Mouse (Mus musculus): ENCODE measurements at regions not wholly inside any gene's neighbourhood (a gene's known extent, or its start where the extent isn't known, plus 50 kb on each side); places are given as distances from the start of the nearest gene placed in this dataset.

DNA sequence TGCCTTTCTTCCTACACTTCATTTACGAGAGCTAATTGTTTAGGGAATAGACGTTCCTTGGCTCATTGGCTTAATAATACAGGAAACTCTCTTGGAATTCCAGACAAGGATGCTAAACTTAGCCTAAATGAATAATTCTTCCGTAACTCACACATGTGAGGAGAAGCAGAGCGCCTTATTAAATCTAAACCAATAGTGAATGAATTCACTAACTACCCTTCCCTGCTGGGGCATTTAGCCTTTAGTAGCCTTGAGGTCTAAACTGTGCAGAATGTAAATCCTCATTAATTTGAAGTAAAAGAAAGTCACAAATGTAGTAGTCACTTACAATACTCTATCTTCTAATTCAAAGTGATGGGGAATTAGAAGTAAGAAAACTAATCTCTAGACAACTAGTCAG is 301.4 kb downstream of the Kctd8 start:
- Histone ChIP-seq H3K4me3 (ENCODE audit: low read length) (no peak overlapping the region), H3K4me1 (ENCODE audit: insufficient read depth, low read length) (no peaks in the 10 kb centered on the region), H3K4me2 (ENCODE audit: low read depth, low read length) (no peak overlapping the region), H3K9me3 (ENCODE audit: low read length) (no peaks in the 10 kb centered on the region), H3K9ac (replicated peaks; ENCODE audit: low read length) (no peak overlapping the region), H3K27ac (no peak overlapping the region), H3K27me3 (ENCODE audit: insufficient read depth, low read length) (no peaks in the 10 kb centered on the region), H3K36me3 (ENCODE audit: insufficient read depth, low read length) (no peaks in the 10 kb centered on the region)
- WGBS: 59% methylated on average over 4 of the region's 4 CpGs
- no peak for TF ChIP-seq CTCF (IDR thresholded peaks at IDR 0.05; ENCODE audit: low read depth)
- DNase-seq (ENCODE audit: low spot score): peak; percentile 5
- ATAC-seq: no peak

DNA sequence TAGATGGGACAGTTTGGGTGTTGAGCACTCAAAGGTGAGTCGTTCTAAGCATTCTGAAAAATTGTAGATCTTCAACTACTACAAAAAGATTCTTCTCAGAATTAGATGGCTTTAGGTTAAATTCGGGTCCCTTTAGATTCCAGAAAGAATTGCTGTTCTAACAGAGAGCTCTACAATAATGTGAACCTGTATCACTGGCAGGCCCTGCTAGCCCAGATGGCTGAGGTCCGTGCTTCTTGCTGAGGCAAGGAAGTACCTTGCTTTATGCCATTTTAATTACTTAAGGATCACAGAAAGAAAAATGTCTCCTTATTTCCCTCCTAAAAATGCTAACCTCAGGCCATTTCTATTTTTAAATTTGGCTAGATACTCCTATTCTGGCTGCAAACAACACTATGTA is 322.1 kb downstream of the Kctd8 start:
- no peak for TF ChIP-seq CTCF (IDR thresholded peaks at IDR 0.05; ENCODE audit: low read depth)
- Histone ChIP-seq H3K27ac (no peak overlapping the region), H3K9me3 (ENCODE audit: low read length) (no peaks in the 10 kb centered on the region), H3K9ac (replicated peaks; ENCODE audit: low read length) (no peak overlapping the region), H3K27me3 (ENCODE audit: insufficient read depth, low read length) (no peaks in the 10 kb centered on the region), H3K4me3 (ENCODE audit: low read length) (no peak overlapping the region), H3K4me2 (ENCODE audit: low read depth, low read length) (no peak overlapping the region), H3K4me1 (ENCODE audit: insufficient read depth, low read length) (no peaks in the 10 kb centered on the region), H3K36me3 (ENCODE audit: insufficient read depth, low read length) (no peaks in the 10 kb centered on the region)
- no peak for ATAC-seq
- DNase-seq (ENCODE audit: low spot score): no peak
- 92% methylated on average over 3 of the region's 3 CpGs for WGBS

DNA sequence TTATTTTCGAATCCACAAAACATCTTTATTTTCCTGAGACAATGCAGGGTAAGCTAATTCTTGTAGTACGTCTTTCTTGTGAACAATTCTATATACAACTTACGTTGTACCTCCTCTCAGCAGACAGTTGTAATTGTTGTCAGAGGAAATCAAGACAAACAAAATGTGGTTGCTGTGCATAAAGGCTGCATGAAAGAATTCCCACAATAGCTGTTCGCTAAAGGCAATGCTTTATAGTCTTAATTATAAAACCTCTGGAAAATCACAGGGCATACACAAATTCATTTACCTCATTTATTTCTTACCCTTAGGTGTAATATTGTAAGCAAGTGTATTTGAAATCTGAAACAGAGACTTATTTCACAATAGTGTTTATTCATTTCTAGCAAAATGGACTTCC is 355.3 kb downstream of the Kctd8 start:
- WGBS: 70% methylated on average over 4 of the region's 4 CpGs
- H3K9ac ChIP-seq (replicated peaks; ENCODE audit: low read length): no peak overlapping the region
- no peak for ATAC-seq

DNA sequence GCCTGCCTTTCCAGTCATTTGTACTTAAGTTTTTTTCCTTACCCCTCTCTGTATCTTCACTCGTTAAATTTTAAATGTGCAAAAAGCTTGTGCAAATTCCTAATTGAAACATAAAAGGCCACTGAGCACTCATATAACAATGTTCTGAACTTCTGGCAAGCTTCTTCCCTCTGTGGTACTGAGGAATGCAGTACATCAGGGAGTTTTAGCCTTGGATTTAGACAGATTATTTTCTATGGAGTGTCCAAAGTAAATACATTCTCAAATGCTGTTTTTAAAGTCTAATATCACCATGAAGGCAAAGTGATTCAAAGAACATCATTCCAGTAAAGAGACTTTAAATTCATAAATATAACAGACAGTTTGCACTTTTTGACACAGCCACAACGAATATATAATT is 386.8 kb downstream of the Kctd8 start:
- DNase-seq (ENCODE audit: low spot score): no peak
- Histone ChIP-seq H3K9me3 (ENCODE audit: low read length) (no peaks in the 10 kb centered on the region), H3K4me3 (ENCODE audit: low read length) (no peak overlapping the region), H3K36me3 (ENCODE audit: insufficient read depth, low read length) (no peaks in the 10 kb centered on the region), H3K27me3 (ENCODE audit: insufficient read depth, low read length) (no peaks in the 10 kb centered on the region), H3K9ac (replicated peaks; ENCODE audit: low read length) (no peak overlapping the region), H3K4me2 (ENCODE audit: low read depth, low read length) (no peak overlapping the region), H3K27ac (no peak overlapping the region), H3K4me1 (ENCODE audit: insufficient read depth, low read length) (no peaks in the 10 kb centered on the region)
- no peak for ATAC-seq
- WGBS: 77% methylated on average over 2 of the region's 2 CpGs
- TF ChIP-seq CTCF (IDR thresholded peaks at IDR 0.05; ENCODE audit: low read depth): no peak

More for the DNA sequence above, 355.3 kb downstream of the Kctd8 start:
- TF ChIP-seq CTCF (IDR thresholded peaks at IDR 0.05; ENCODE audit: low read depth): no peak
- no peaks in the 10 kb centered on the region for H3K36me3 ChIP-seq (ENCODE audit: insufficient read depth, low read length)
- H3K27ac ChIP-seq: no peak overlapping the region
- H3K27me3 ChIP-seq (ENCODE audit: insufficient read depth, low read length): no peaks in the 10 kb centered on the region
- H3K9me3 ChIP-seq (ENCODE audit: low read length): no peaks in the 10 kb centered on the region
- no peaks in the 10 kb centered on the region for H3K4me1 ChIP-seq (ENCODE audit: insufficient read depth, low read length)
- H3K4me2 ChIP-seq (ENCODE audit: low read depth, low read length): no peak overlapping the region
- DNase-seq (ENCODE audit: low spot score): no peak
- no peak overlapping the region for H3K4me3 ChIP-seq (ENCODE audit: low read length)

All from hindbrain, postnatal 0 days (tissue).